Mouse (Mus musculus) left cerebral cortex, postnatal 10 days (tissue): ENCODE results near the gene Plcxd2. TPM values are rescaled to one million over a fixed set of nuclear protein-coding genes. Genes with fewer than 3 reads are reported as not detected.

ENCODE experiments used
- DNase-seq, 2 experiments: peaks; one replicate each; pipeline ENCODE4 v3.0.0; 2021 to 2022; ENCODE audit warnings: low spot score in 2 of 2, mixed read lengths in 1 of 2; ENCODE audit errors: extremely low spot score in 1 of 2
- intact Hi-C: fragments of 180-260 bp; cut with DNase I; formaldehyde crosslinking; loops from one replicate; pipeline ENCODE4 v1.15.1; 2025
- total RNA-seq, 2 experiments: library from RNA; stranded (reverse); gene quantifications; 2 replicates each; pipeline ENCODE4 v1.2.3; 2021

Plcxd2 gene
- 100 to 1,000 TPM; 105 to 117 TPM for total RNA-seq

DNA sequence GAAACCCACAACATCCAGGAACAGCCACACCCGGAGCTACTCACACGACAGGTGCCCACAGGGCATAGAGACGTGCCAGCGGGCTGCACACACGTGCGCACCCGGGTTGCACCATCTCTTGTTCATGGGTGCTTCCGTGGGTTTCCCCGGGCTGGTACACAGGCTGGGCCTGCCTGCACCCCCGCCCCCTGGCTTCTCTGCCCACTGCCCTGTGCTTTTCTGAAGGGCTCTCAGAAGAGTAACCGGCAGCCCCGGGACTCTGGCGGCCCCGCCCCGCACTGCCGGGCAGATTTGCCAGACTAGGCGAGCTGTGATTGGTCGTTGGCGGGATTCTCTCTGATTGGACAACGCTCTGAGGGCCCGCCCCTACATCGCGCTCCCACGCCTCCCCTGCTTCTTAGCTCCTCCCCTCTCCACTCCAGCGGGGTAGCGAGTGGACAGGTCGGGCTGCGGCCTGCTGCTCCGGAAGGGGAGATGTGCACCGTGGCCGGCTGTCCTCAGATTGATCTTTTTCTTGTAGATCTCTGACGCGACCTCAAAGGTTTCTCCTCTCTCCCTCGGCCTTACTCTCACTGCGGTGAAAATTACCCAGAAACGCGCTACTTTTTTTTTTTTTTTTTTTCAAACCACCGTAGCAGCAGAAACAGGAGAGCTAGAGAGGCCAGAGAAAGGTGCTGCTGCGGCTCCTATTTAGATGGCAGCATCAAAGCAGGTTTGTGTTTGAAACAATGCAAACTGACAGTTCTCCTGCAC, at the start of gene Plcxd2:
TSS of gene Plcxd2 (minus strand) at position 66 of the 753 bp plus-strand sequence.
- intact Hi-C loops = no loop called here
- peak; percentile 94 to 96 for DNase-seq

DNA sequence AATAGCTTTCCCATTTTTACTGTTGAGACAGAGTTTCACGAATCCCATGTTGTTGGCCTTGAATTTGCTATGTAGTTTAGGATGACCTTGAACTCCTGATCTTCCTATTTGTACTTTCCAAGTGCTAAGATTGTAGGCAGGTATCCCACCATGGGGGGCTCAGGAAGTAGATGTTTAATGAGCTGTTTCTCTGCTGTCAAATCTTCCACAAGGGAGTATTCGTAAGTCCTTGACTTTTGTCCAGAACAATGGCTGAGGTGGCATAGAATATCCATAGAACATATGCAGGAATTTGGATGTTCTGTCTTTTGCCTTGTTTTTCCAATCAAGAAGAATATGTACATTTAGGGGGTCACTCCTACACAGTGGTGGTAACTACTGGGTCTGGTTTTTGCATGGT, 36.9 kb upstream of the Plcxd2 start:
- DNase-seq = no peak
- intact Hi-C loops = no loop called here

DNA sequence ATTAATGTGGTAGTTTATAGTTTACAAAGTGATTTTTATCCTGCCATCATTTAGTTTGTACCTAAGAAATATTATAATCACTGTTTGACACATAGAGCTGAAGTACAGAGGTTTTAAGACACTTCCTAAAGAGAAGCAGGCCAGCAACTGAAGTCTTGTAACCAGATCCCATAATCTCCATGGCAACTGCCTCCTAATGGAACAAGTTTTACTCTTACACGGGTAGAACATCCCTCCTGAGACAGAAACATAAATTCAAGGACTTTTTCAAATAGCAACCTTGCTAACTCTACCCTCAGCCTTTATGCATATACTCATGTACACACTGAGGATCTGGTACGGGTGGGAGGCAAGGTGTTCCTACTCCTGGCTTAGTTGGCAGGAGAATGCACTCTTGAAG, 26.2 kb upstream of the Plcxd2 start:
- DNase-seq = no peak
- intact Hi-C loops = no loop called here

DNA sequence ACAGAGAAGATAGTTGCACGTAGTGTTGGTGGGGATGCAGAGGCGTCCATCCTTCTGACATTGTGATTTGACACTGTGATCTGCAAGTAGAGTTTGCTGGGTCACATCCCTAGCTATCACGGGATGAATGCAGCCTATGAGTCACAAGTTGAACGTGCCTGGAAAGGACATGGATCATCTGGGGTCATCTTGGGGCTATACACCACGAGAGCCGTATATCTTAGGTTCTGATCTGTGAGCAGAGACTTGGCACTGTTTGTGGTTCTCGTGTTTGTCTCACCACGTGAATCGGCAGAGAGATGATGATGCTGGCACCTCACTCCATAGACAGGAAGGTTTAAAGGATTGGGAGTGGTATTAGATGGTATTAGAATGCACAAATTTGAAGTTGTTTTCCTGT, 23.9 kb upstream of the Plcxd2 start:
- no peak for DNase-seq
- intact Hi-C loops = no loop called here

DNA sequence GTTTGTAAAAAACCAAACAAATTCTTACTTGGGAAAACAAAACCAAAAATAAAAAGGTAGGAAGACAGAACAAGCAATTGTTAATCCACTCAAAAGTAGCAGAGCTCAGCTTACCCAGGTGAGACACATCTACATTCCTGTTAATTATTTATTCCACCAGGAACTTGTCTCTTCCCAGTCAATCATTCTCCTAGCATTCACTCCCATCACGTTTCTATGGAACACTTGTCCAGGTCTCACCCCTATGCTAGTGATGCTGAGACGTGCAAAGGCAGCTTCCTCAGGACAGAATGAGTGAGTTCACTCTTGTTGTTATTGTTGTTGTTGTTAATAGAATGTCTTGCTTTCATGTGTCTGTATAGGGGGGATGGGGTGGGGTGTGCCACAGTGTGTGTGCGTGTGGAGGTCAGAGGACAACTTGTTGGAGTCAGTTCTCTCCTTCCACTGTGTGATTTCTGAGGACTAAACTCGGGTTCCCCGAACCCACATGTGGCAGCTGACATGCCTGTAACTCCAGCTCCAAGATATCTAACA, 13.0 kb upstream of the Plcxd2 start:
- DNase-seq = no peak
- intact Hi-C loops = loop anchor here (2.0 to 10.0 kb wide), 3 partner anchors 32 to 268 kb away; no protein-coding TSS in a partner anchor

DNA sequence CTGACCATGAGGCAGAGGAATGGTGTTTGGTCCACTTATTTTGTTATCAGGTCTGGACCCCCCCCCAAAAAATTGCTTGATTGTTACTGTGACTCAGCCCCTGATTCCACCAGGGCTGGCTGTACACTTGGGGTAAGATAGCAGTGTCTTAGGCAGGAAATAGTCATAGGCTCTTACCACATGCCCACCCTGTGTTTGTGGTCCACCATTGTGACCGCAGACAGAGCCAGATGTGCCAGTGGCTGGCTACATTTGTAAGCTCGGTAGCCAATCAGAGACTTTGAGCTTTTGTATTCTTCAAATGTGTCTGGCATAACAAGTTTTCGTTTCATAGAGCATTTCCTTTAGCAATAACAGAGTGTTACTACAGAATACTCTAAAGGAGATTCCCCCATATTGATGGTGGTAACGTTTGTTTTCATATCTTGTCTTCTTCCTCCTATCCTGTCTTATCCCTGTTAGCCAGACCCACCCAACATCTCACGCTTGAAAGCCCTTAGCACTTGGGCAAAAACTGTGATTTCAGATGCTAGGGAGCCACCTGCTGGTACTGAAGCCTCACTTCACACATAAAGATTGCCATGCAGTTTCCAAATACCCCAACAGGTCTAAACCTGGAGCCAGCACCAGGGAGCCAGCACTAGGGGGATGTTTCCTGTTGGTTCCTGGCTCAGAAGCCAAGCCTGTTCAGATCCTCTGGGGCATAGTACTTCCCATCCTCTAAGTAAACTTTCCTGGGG, 12.3 kb upstream of the Plcxd2 start:
- intact Hi-C loops = loop anchor here (2.0 to 10.0 kb wide), 3 partner anchors 32 to 268 kb away; no protein-coding TSS in a partner anchor

DNA sequence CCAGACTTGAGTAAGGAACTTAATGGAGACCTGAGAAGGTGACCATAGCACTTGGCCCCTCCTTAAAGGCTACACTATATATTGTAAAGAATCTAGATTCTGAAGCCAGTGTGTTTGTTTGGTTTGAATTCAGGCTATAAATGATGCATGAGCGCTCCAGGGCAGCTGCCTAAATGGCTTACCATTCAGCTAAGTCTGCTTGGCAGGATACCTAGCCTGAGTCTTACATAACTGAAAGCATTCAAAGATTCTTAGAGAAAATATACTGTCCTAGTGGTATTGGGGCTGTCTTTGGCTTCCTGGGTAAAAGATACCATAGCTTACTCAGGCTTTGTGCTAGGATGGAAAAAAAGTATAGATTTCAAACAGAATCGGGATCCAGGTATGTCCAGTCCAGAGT, 11.3 kb upstream of the Plcxd2 start:
- no peak for DNase-seq
- intact Hi-C loops = loop anchor here (10.0 kb wide), 2 partner anchors 47 to 267 kb away; no protein-coding TSS in a partner anchor

More for the DNA sequence above, 12.3 kb upstream of the Plcxd2 start:
- DNase-seq = peak; percentile 55 to 61

DNA sequence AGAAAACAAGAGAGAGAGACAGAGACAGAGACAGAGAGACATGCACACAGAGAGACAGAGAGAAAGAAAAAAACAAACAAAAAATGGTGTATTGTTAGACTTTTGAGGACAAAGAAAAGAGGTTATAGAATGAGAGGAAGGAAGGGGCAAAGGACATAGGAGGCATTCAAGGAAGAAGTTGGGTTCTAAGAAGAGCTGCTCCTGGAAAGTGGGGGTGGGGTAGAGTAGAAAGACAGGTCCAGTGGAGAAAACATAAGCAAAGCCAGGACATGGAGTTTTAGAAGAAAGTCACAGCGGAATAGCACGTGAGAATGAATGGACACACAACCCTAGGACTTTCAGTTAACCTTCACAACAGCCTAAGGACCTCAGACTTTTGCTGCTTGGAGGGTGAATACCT, 10.4 kb upstream of the Plcxd2 start:
- no peak for DNase-seq
- intact Hi-C loops = loop anchor here (10.0 kb wide), 2 partner anchors 46 to 266 kb away; no protein-coding TSS in a partner anchor

DNA sequence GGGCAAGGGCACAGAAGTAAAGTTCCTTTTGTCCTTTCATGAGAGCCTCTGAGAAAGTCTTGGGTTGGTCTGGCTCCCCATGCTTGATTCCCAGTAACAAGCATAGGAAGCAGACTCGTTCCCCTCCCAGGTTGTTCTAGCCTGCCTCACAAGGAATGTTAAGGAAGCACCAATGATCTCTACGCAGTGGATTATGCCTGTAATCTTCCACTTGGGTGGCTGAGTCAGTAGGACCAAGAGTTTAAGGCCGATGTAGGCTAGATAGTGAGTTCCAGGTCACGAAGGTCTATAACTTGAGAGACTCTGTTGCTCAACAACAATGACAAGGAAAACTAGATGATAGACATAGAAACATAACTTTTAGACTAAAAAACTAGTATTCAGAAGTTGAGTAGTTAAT, 9.8 kb upstream of the Plcxd2 start:
- intact Hi-C loops = loop anchor here (10.0 kb wide), 2 partner anchors 45 to 265 kb away; no protein-coding TSS in a partner anchor
- DNase-seq = no peak

DNA sequence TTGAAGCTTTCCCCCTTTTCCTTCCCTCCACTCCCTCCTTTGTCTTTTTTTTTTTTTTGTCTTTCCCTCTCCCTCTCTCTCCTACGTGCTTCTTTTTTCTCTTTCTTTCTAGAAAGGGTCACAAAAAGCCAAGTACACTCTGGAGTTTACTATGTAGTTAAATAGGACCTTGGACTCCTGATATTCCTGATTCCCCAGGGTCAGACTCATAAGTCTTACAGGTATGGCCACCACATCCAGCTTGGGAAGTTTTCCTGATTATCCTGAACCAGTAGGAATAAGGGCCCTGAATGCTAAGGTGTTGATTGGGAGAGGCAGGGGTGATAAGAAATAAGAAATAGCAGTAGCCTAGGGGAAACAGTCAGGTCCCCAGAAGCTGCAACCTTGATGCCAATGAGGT, 9.3 kb upstream of the Plcxd2 start:
- intact Hi-C loops = no loop called here
- no peak for DNase-seq

DNA sequence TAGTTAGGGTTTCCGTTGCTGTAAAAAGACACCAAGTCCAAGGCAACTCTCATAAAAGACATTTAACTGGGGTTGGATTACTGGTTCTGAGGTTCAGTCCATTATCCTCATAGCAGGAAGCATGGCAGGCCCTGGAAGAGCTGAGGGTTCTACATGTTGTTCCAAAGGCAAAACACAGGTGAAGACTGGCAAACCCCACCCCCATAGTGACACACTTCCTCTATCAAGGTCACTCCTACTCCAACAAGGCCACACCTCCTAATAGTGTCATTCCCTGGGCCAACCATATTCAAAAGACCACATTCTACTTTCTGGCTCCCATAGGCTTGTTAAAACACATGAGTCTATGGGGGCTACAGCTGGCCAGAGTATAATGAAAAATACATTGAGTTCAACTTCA, 1.7 kb upstream of the Plcxd2 start:
- intact Hi-C loops = no loop called here
- DNase-seq = no peak

DNA sequence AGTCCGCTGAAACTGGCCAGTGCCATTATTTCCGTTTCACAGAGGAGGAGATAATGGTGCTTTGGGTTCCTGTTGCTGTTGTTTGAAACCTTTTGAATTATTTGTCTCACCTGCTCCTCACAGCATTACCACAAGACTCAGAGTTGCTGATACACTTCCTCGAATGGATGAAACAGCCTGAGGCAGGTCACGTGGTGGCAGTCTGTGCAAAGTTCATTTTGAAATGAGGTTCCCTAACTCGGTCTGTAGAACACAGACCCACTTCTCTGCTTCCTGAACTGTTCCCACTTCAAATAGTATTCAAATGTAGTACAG, 845 bp upstream of the Plcxd2 start:
- intact Hi-C loops = no loop called here
- DNase-seq = no peak

DNA sequence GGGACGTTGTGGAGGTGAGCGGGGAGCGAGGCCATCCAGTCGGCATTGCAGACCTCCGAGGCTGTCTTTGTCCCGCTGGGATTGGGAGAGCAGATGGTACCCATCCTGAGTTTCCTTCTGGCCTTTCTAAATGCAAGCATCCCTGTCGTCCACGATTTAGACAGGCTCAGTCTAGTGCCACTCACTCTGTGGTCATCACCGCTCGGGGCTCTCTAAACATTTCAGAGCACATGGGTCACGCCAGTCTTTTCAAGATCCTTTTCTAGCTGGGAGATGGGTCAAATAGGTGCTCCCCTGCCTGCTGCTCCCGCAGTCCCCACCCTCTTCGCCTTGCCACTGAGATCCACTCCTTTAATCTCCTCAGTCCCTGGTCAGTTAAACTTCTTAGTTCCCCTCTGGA, 301 bp downstream of the Plcxd2 start:
- intact Hi-C loops = no loop called here
- DNase-seq = no peak

DNA sequence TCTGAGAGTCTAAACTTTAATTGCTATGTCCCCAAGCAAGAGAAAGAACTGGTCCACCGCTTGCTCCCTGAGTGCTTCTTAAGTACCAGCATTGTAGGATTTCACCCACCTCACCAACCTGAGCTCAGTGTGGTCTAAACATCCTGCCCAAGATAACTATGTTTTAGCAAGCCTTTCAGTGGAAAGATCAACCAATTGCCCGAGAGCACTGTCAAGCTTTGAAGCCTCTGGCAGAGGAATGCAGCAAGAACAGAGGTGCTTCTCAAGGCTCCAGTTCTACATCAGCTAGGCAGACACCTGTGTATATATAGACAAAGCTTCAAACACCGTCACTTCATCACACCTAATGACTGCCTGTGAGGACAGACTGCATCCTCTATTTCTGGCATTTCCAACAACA, 1.3 kb downstream of the Plcxd2 start:
- intact Hi-C loops = no loop called here
- DNase-seq = no peak

DNA sequence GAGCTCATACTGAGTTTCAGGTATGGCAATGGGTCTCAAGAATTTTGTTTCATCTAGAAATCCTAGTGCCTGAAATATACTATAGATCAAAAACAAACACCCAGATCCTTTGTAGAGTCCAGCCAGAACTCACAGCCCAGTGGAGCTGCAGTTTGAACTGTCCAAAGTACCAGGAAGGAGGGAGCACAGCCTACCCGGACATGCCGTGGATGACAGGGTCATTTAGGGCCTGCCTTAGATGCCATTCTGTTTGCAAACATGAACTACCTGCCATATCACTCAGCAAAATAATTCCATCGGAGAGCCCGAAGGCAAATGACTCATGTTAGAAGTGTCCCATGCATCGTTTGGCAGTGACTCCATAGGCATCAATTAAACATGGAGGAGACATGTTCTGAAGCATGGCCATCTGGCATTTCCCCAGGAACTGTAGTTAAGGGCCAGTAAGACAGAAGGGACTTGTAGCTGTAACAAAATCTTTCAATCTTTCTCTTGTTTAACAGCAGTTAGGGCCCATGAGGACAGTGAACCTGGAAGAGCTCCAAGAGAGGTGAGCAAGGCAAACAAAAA, 1.9 kb downstream of the Plcxd2 start:
- intact Hi-C loops = no loop called here
- no peak for DNase-seq

DNA sequence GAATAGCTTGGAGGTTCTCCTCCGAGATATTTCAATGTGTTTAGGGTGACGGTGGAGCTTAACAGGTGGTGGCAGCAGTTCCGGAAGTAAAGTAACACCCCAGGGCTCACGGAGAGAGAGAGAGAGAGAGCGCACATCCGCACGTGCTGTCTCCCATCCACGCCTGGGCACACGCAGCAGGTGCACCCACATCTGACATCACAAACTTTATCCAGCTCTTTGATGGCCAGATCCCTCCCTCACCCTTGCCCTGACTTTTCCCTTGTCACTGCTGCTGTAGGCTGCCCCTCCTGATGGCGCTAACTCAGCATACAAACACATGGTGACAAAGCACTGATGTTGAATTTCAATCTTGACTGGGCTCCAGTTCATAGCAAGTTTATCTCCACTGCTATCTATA, 3.8 kb downstream of the Plcxd2 start:
- no peak for DNase-seq
- intact Hi-C loops = no loop called here

DNA sequence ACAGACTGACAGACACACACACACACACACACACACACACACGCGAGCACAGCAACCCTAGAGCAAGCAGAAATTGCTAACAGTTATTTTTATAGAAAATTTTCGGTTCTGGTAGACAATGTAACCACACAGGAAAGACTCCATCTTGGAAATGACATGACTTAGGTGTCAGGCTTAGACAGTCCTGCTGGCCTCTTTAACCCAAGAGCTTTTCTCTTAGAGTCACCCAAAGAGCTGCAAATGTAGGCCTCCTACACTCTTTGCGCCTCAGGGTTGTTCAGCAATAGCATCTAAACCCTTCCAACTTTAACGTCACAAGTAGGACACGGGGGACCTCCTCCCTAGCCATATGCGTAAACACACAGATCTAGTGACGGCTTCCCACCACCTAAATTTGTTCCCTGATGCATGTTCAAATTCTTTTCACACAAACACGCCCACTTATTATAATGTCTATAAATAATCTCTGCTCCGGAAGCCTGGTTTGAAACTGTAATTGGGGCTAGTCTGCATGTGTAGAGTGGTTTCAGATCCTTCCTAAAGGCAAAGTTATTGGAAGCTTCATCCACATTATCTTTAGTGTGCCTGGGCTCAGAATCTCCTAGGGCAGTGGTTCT, 8.4 kb downstream of the Plcxd2 start:
- intact Hi-C loops = no loop called here
- DNase-seq = no peak

DNA sequence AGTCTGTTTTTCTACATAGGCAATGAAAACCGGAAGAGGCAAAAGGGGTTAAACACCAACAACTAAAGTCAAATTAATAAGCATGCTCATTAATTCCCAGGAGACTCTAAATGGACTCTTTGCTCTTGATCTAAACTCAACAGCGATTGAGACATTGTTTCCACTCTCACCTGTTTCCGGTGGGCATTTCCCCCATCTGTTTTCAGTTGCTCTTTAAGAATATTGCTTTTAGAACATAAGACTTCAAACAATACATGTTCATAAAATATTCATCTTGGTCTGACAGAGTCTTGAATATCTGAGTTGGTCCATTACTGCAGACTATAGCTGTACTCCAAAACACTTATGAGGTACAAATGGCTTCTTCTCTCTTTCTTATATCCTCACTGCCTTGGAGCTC, 9.0 kb downstream of the Plcxd2 start:
- DNase-seq = no peak
- intact Hi-C loops = no loop called here
